Mouse (Mus musculus): Measurements from ENCODE around the gene Ogdh.

- no peak for TF ChIP-seq ZNF384 (IDR thresholded peaks at IDR 0.05; ENCODE audit: low read depth, low read length)
- TF ChIP-seq HCFC1 (IDR thresholded peaks at IDR 0.05; ENCODE audit: borderline replicate concordance, insufficient read depth, low read length), result no peak
Measured at GRCm38 (mm10) chr11:6290138-6290537, 1.3 kb upstream of the Ogdh start.
